Mouse (Mus musculus): ENCODE data around the gene Sgsm1. TPM values are rescaled to one million over a fixed set of nuclear protein-coding genes. Genes with fewer than 3 reads are reported as not detected.

Sgsm1 gene
- not detected for total RNA-seq (2023)

DNA sequence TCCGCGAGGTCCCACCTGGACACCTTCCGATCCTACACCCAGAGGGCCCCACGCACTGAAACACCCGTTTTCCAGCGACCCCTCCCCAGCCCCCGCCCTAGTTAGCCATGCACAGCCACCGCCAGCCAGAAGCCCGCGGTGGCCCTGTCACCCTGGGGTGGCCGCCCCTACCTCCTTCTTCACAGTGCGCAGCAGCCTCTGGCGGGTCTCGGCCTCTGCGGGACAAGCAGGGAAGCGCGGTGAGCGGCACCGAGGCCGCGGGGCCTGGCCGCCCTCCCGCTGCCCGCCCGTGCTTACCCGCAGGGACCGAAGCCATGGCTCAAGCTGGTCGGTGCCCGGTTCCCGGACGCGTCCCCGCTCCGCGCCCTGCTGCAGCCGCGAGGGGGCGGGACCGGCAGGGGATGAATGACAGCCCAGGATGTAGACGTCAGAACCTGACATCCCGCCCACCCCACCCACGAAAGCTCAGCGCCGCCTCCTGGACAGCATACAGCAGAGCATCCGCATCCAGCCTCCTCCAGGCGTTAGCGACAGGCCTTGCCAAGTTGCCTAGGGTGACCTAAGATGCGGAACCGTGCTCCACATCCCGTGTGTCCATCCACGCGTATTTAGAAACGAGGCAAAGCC, at the start of gene Sgsm1:
TSS of gene Sgsm1 (minus strand) at position 410 of the 627 bp plus-strand sequence.

DNA sequence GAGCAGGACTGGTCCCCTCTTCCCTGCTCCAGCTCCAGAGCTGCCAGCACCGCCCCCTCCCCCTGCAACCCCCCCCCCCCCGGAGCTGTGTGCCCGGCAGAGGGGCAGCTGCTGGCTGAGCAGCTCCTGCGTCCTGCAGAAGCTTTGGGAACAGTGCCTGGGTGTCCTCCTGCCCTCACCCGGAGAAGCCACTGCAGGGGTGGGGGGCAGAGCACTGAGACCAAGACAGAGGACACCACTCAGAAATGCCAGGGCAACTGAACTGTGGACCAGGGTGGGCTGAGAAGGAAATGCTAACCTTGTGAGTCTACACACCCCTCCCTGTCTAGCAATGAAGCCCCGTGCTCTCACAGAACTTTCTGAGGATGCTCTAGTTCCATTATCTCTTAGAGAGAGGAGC, 46.6 kb upstream of the Sgsm1 start, which contains the start of gene Aym1:
TSS of gene Aym1 (plus strand) at position 109 of the 400 bp plus-strand sequence.

DNA sequence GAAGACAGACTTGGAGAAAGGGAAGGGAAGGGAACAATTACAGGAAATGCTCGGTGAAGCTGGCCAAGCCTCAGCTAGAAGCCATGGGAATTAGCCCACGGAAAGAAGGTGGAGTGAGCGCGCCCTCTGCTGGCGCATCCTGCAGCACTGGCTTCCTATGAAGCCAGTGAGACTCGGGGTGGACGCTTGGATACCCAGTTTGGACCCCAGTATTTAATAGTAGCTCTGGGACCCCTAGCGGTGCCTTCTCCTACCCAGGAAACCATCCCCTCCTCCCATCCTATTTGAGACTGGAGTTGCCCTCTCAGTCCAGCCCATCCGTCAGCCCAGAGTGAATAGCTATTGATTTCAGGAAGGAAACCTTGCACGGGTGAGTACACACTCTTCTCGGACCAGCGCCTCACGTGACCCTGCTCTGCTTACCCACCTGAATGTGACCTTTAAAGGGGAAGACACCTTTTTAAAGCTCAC, 83.9 kb downstream of the Sgsm1 start, which contains the start of gene Tmem211:
TSS of gene Tmem211 (plus strand) at position 278 of the 471 bp plus-strand sequence.

DNA sequence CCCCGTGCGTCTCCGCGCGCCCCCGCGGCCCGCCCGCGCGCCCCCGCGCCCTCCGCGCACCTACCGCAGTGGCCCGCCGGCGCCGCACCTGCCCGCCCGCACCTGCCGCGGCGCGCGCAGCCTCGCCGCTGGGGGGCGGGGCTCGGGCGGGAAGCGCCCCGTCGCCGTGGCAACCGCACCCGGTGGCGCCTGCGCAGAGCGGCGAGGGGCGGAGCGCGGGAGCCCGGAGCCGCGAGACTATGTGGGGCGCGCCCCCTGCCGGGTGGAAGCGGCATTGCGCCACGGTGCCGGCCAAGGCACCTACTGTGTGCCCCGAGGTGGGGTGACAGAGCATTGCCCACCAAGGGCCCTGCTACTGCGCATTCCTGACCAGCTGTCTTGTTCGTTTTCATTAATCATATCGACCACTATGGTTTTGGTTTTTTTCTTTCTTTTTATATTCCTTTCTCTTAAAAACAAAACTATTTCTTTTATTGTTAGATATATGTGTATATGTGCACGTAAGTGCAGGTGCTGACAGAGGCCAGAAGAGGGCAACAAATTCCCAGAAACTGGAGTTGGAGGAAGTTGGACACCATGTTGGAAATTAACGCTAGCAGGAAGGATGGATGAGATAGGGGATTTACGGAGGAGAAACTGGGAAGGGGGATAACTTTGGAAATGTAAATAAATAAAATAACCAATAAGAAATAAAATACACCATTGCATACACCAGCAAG, 89.3 kb downstream of the Sgsm1 start, which contains the start of gene 2900026A02Rik:
TSS of gene 2900026A02Rik (minus strand) at position 90 of the 719 bp plus-strand sequence.

Other genes with a start within 250 kb of the Sgsm1 start
- gene Crybb2, start 240.7 kb downstream of the Sgsm1 start, total RNA-seq (2023): not detected
- 1.1 TPM for gene Crybb3, start 229.2 kb downstream of the Sgsm1 start, total RNA-seq (2023)
- 0.65 TPM for gene 2900026A02Rik, start 89.5 kb downstream of the Sgsm1 start, total RNA-seq (2023)
- not detected for gene Tmem211, start 83.9 kb downstream of the Sgsm1 start, total RNA-seq (2023)
- gene Aym1, start 46.5 kb upstream of the Sgsm1 start, total RNA-seq (2023): not detected
- gene Wscd2, start 179.5 kb upstream of the Sgsm1 start, total RNA-seq (2023): 7.0 TPM